Mouse (Mus musculus): ENCODE data around the gene Fam71e1. TPM values are rescaled to one million over a fixed set of nuclear protein-coding genes. Genes with fewer than 3 reads are reported as not detected.

Gene Fam71e1
- polyA plus RNA-seq, 1 experiment from 2014 or later: 9.2 TPM

- Histone ChIP-seq H3K9ac (ENCODE audit: low read length) (no peak overlapping the region), H3K9me3 (ENCODE audit: control insufficient read depth, low read length) (no peaks in the 10 kb centered on the region), H3K27ac (replicated peaks in 1 of 2; ENCODE audit: control insufficient read depth in 1 of 2, insufficient read depth in 1 of 2, low read depth in 2 of 2, low read length in 2 of 2) (no peak overlapping the region), H3K4me1 (ENCODE audit: control insufficient read depth in 2 of 2, insufficient read depth in 2 of 2, low read length in 2 of 2) (peaks cover 3 to 13% of the 10 kb centered on the region in 2 experiments), H3K4me3 (ENCODE audit: control insufficient read depth in 1 of 2, insufficient read depth in 1 of 2, low read depth in 1 of 2, low read length in 2 of 2) (no peak overlapping the region), H3K36me3 (ENCODE audit: control insufficient read depth, insufficient read depth, low read length) (peaks cover 56% of the 10 kb centered on the region), H3K27me3 (ENCODE audit: control insufficient read depth, insufficient read depth, low read length) (peaks cover 14% of the 10 kb centered on the region), H3K4me2 (ENCODE audit: low read length) (no peak overlapping the region)
- no peak for ATAC-seq (ENCODE audit: insufficient number of reproducible peaks, insufficient read depth, low FRiP score, low read depth)
- WGBS: 84% methylated on average over 29 of the region's 29 CpGs
Measured at GRCm38 (mm10) chr7:44532918-44533745, 36.8 kb downstream of the Fam71e1 start.

GRCm38 (mm10) chr7:44533746-44534045, 37.3 kb downstream of the Fam71e1 start:
- 79% methylated on average over 12 of the region's 12 CpGs for WGBS
- no peak overlapping the region for H3K27ac ChIP-seq (replicated peaks in 1 of 2; ENCODE audit: control insufficient read depth in 1 of 2, insufficient read depth in 1 of 2, low read depth in 2 of 2, low read length in 2 of 2)
- H3K4me3 ChIP-seq (ENCODE audit: control insufficient read depth in 1 of 2, insufficient read depth in 1 of 2, low read depth in 1 of 2, low read length in 2 of 2): no peak overlapping the region
- H3K27me3 ChIP-seq (ENCODE audit: control insufficient read depth, insufficient read depth, low read length): peaks cover 12% of the 10 kb centered on the region
- ATAC-seq (ENCODE audit: insufficient number of reproducible peaks, insufficient read depth, low FRiP score, low read depth): no peak
- peaks cover 2 to 10% of the 10 kb centered on the region in 2 experiments; a peak in 2 of 4 replicates for H3K4me1 ChIP-seq (ENCODE audit: control insufficient read depth in 2 of 2, insufficient read depth in 2 of 2, low read length in 2 of 2)
- H3K4me2 ChIP-seq (ENCODE audit: low read length): no peak overlapping the region
- no peak overlapping the region for H3K9ac ChIP-seq (ENCODE audit: low read length)
- peaks cover 61% of the 10 kb centered on the region for H3K36me3 ChIP-seq (ENCODE audit: control insufficient read depth, insufficient read depth, low read length)
- H3K9me3 ChIP-seq (ENCODE audit: control insufficient read depth, low read length): no peaks in the 10 kb centered on the region

- Histone ChIP-seq H3K4me3 (ENCODE audit: control insufficient read depth in 1 of 2, insufficient read depth in 1 of 2, low read depth in 1 of 2, low read length in 2 of 2) (no peak overlapping the region), H3K9ac (ENCODE audit: low read length) (no peak overlapping the region), H3K4me2 (ENCODE audit: low read length) (no peak overlapping the region), H3K36me3 (ENCODE audit: control insufficient read depth, insufficient read depth, low read length) (peaks cover 67% of the 10 kb centered on the region), H3K9me3 (ENCODE audit: control insufficient read depth, low read length) (no peaks in the 10 kb centered on the region), H3K27ac (replicated peaks in 1 of 2; ENCODE audit: control insufficient read depth in 1 of 2, insufficient read depth in 1 of 2, low read depth in 2 of 2, low read length in 2 of 2) (no peak overlapping the region), H3K4me1 (ENCODE audit: control insufficient read depth in 2 of 2, insufficient read depth in 2 of 2, low read length in 2 of 2) (peaks cover 2 to 10% of the 10 kb centered on the region in 2 experiments; a peak in 1 of 4 replicates), H3K27me3 (ENCODE audit: control insufficient read depth, insufficient read depth, low read length) (peaks cover 6% of the 10 kb centered on the region)
- 90% methylated on average over 13 of the region's 13 CpGs for WGBS
- ATAC-seq (ENCODE audit: insufficient number of reproducible peaks, insufficient read depth, low FRiP score, low read depth): no peak
Measured at GRCm38 (mm10) chr7:44534242-44534641, 37.9 kb downstream of the Fam71e1 start.

- Histone ChIP-seq H3K9me3 (ENCODE audit: control insufficient read depth, low read length) (no peaks in the 10 kb centered on the region), H3K4me3 (ENCODE audit: control insufficient read depth in 1 of 2, insufficient read depth in 1 of 2, low read depth in 1 of 2, low read length in 2 of 2) (no peak overlapping the region), H3K36me3 (ENCODE audit: control insufficient read depth, insufficient read depth, low read length) (peaks cover 73% of the 10 kb centered on the region), H3K27ac (replicated peaks in 1 of 2; ENCODE audit: control insufficient read depth in 1 of 2, insufficient read depth in 1 of 2, low read depth in 2 of 2, low read length in 2 of 2) (no peak overlapping the region), H3K4me1 (ENCODE audit: control insufficient read depth in 2 of 2, insufficient read depth in 2 of 2, low read length in 2 of 2) (peaks cover 2 to 10% of the 10 kb centered on the region in 2 experiments; a peak in 1 of 4 replicates), H3K9ac (ENCODE audit: low read length) (no peak overlapping the region), H3K27me3 (ENCODE audit: control insufficient read depth, insufficient read depth, low read length) (0 out of 2 replicates have a peak, but pooled peaks cover 4% of the 10 kb centered on the region), H3K4me2 (ENCODE audit: low read length) (no peak overlapping the region)
- WGBS: 87% methylated on average over 19 of the region's 19 CpGs
- ATAC-seq (ENCODE audit: insufficient number of reproducible peaks, insufficient read depth, low FRiP score, low read depth): no peak
Measured at GRCm38 (mm10) chr7:44534656-44535441, 38.5 kb downstream of the Fam71e1 start.

GRCm38 (mm10) chr7:44535657-44536589, 39.5 kb downstream of the Fam71e1 start:
- no peak for ATAC-seq (ENCODE audit: insufficient number of reproducible peaks, insufficient read depth, low FRiP score, low read depth)
- Histone ChIP-seq H3K4me3 (ENCODE audit: control insufficient read depth in 1 of 2, insufficient read depth in 1 of 2, low read depth in 1 of 2, low read length in 2 of 2) (no peak overlapping the region), H3K27me3 (ENCODE audit: control insufficient read depth, insufficient read depth, low read length) (no peaks in the 10 kb centered on the region), H3K4me2 (ENCODE audit: low read length) (no peak overlapping the region), H3K4me1 (ENCODE audit: control insufficient read depth in 2 of 2, insufficient read depth in 2 of 2, low read length in 2 of 2) (peaks cover 2 to 10% of the 10 kb centered on the region in 2 experiments; a peak in 1 of 4 replicates), H3K9me3 (ENCODE audit: control insufficient read depth, low read length) (no peaks in the 10 kb centered on the region), H3K36me3 (ENCODE audit: control insufficient read depth, insufficient read depth, low read length) (peaks cover 84% of the 10 kb centered on the region), H3K9ac (ENCODE audit: low read length) (no peak overlapping the region), H3K27ac (replicated peaks in 1 of 2; ENCODE audit: control insufficient read depth in 1 of 2, insufficient read depth in 1 of 2, low read depth in 2 of 2, low read length in 2 of 2) (no peak overlapping the region)
- WGBS: 87% methylated on average over 27 of the region's 27 CpGs

GRCm38 (mm10) chr7:44536590-44536968, 40.2 kb downstream of the Fam71e1 start:
- H3K4me1 ChIP-seq (ENCODE audit: control insufficient read depth in 2 of 2, insufficient read depth in 2 of 2, low read length in 2 of 2): peaks cover 2 to 10% of the 10 kb centered on the region in 2 experiments; a peak in 1 of 4 replicates
- H3K4me2 ChIP-seq (ENCODE audit: low read length): no peak overlapping the region
- no peak overlapping the region for H3K9ac ChIP-seq (ENCODE audit: low read length)
- no peak overlapping the region for H3K4me3 ChIP-seq (ENCODE audit: control insufficient read depth in 1 of 2, insufficient read depth in 1 of 2, low read depth in 1 of 2, low read length in 2 of 2)
- H3K27me3 ChIP-seq (ENCODE audit: control insufficient read depth, insufficient read depth, low read length): no peaks in the 10 kb centered on the region
- H3K9me3 ChIP-seq (ENCODE audit: control insufficient read depth, low read length): no peaks in the 10 kb centered on the region
- no peak overlapping the region; a peak in 1 of 4 replicates for H3K27ac ChIP-seq (replicated peaks in 1 of 2; ENCODE audit: control insufficient read depth in 1 of 2, insufficient read depth in 1 of 2, low read depth in 2 of 2, low read length in 2 of 2)
- no peak for ATAC-seq (ENCODE audit: insufficient number of reproducible peaks, insufficient read depth, low FRiP score, low read depth)
- WGBS: 57% methylated on average over 6 of the region's 6 CpGs
- peaks cover 90% of the 10 kb centered on the region for H3K36me3 ChIP-seq (ENCODE audit: control insufficient read depth, insufficient read depth, low read length)

- Histone ChIP-seq H3K36me3 (ENCODE audit: control insufficient read depth, insufficient read depth, low read length) (peaks cover 95% of the 10 kb centered on the region), H3K9ac (ENCODE audit: low read length) (no peak overlapping the region), H3K4me2 (ENCODE audit: low read length) (no peak overlapping the region), H3K27ac (replicated peaks in 1 of 2; ENCODE audit: control insufficient read depth in 1 of 2, insufficient read depth in 1 of 2, low read depth in 2 of 2, low read length in 2 of 2) (no peak overlapping the region; a peak in 1 of 4 replicates), H3K9me3 (ENCODE audit: control insufficient read depth, low read length) (no peaks in the 10 kb centered on the region), H3K4me1 (ENCODE audit: control insufficient read depth in 2 of 2, insufficient read depth in 2 of 2, low read length in 2 of 2) (peaks cover 2 to 10% of the 10 kb centered on the region in 2 experiments; a peak in 1 of 4 replicates), H3K27me3 (ENCODE audit: control insufficient read depth, insufficient read depth, low read length) (no peaks in the 10 kb centered on the region), H3K4me3 (ENCODE audit: control insufficient read depth in 1 of 2, insufficient read depth in 1 of 2, low read depth in 1 of 2, low read length in 2 of 2) (no peak overlapping the region)
- 67% methylated on average over 7 of the region's 7 CpGs for WGBS
- ATAC-seq (ENCODE audit: insufficient number of reproducible peaks, insufficient read depth, low FRiP score, low read depth): no peak
Measured at GRCm38 (mm10) chr7:44537009-44537408, 40.6 kb downstream of the Fam71e1 start.
